In the genomic region with DNA sequence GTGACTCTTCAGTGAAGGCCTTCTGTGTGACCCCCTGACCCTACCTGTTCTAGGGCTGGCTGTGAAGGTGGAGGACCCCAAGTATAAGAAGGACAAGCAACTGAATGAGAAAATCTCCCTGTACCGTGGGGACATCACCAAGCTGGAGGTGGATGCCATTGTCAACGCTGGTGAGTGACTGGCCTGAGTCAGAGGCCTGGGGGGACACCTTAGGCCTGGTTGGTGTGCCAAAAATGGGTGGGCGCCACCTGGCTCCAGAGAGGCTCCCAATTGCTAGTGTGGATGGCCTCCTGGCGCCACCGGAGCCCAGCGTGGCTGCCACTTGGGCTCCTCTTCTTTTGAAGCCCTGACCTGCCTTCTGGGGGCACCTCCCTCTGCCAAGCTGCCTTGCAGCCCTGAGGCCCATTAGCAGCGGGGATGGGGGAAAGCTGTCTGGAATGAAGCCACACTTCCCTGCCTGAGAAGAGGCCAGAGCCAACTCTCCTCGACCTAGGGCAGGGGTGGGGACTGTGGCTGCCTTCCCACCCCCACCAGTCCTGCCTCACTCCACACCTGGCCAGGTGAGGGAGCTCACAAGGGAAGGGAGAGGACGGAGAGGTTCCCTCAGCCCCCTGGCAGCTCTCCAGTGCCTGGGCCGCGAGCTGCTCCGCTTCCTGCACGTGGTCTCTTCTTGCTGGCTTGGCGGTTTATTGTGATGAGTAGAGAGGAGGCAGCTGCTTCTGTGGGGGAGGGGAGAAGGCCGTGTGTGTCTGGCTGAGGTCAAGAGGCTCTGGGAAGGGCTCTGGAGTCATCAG, we compare ENCODE assay signal across 9 mouse cellular contexts. TPM values are rescaled to one million over a fixed set of nuclear protein-coding genes. Genes with fewer than 3 reads are reported as not detected.
DNase-seq lines count a peak whose midpoint lies in the region; ATAC-seq and TF ChIP-seq lines count a peak whose summit lies in the region.
"Had no signal": no experiment of that assay in that cellular context is flagged by ENCODE, and none has a peak within 500 bp of the region (broad histone marks: within the 10 kb centered on the region; RNA-seq: fewer than 3 reads in every experiment).

No protein-coding gene starts in this region.

- H3K9ac ChIP-seq in MEL (ENCODE audit: control insufficient read depth, low read depth, low read length, poor library complexity, severe bottlenecking), result peak overlapping the region; percentile 52
- peak overlapping the region; percentile 32; the same call in 1 of the 2 replicates for H3K9ac ChIP-seq in forebrain, embryonic 16.5 days (replicated peaks; ENCODE audit: low read depth, low read length)
- peak overlapping the region; percentile 41 for H3K9ac ChIP-seq in intestine, embryonic 16.5 days (ENCODE audit: low read depth, low read length)
- H3K9ac ChIP-seq in liver, postnatal 0 days (replicated peaks), result peak overlapping the region; percentile 11; the same call in 1 of the 2 replicates
- H3K9ac ChIP-seq in stomach, embryonic 16.5 days (ENCODE audit: low read length), result peak overlapping the region; percentile 34; the same call in 1 of the 2 replicates

- H3K36me3 ChIP-seq in MEL (ENCODE audit: control insufficient read depth in 1 of 2, insufficient read depth in 2 of 2, low read length in 2 of 2), result peaks cover 0 to 5% of the 10 kb centered on the region in 2 experiments; a peak in 1 of 4 replicates
- H3K36me3 ChIP-seq in forebrain, embryonic 16.5 days (ENCODE audit: control insufficient read depth, insufficient read depth), result no peaks in the 10 kb centered on the region
- H3K36me3 ChIP-seq in intestine, embryonic 16.5 days (ENCODE audit: control insufficient read depth, insufficient read depth, low read length), result no peaks in the 10 kb centered on the region
- H3K36me3 ChIP-seq in liver, postnatal 0 days (replicated peaks; ENCODE audit: insufficient read depth, low read length), result no peaks in the 10 kb centered on the region
- no peaks in the 10 kb centered on the region for H3K36me3 ChIP-seq in stomach, embryonic 16.5 days (ENCODE audit: control insufficient read depth, insufficient read depth, low read length)

- DNase-seq in cerebellum, postnatal 14 days, result peak; percentile 64 to 83
- no peak for DNase-seq in cerebellum, adult 11 months
- DNase-seq in MEL (ENCODE audit: low read depth, low spot score), result peak; percentile 76
- DNase-seq in liver, postnatal 0 days, result peak; percentile 60
- no peak for DNase-seq in right cerebral cortex, postnatal 36 days (ENCODE audit: low spot score in 2 of 2)

- WGBS in forebrain, embryonic 16.5 days, result 25% methylated on average over 15 of the region's 15 CpGs
- 32% methylated on average over 15 of the region's 15 CpGs for WGBS in intestine, embryonic 16.5 days
- WGBS in liver, postnatal 0 days (ENCODE audit: insufficient replicate concordance), result 32% methylated on average over 15 of the region's 15 CpGs
- WGBS in stomach, embryonic 16.5 days, result 36% methylated on average over 15 of the region's 15 CpGs

- peak overlapping the region; percentile 55 for H3K27ac ChIP-seq in MEL (ENCODE audit: control insufficient read depth, low read depth, low read length)
- H3K27ac ChIP-seq in forebrain, embryonic 16.5 days (ENCODE audit: low read length), result peak overlapping the region; percentile 69; the same call in 1 of the 2 replicates
- 0 out of 2 replicates have a peak overlapping the region, but pooled peaks have one; percentile 24 for H3K27ac ChIP-seq in intestine, embryonic 16.5 days (ENCODE audit: low read length)
- H3K27ac ChIP-seq in liver, postnatal 0 days (ENCODE audit: low read depth), result no peak overlapping the region
- H3K27ac ChIP-seq in stomach, embryonic 16.5 days (ENCODE audit: low read length), result peak overlapping the region; percentile 11; the same call in 1 of the 2 replicates

- no peak for TF ChIP-seq CTCF in MEL (IDR thresholded peaks at IDR 0.05 in 2 of 3, conservative IDR thresholded peaks at IDR 0.05 in 1 of 3; ENCODE audit: control insufficient read depth in 1 of 3, insufficient read depth in 1 of 3, low read depth in 2 of 3, low read length in 3 of 3, poor library complexity in 1 of 3, severe bottlenecking in 1 of 3)
- TF ChIP-seq CTCF in liver, postnatal 0 days (IDR thresholded peaks at IDR 0.05; ENCODE audit: low read depth), result no peak

- no peak for ATAC-seq in forebrain, embryonic 16.5 days
- peak; percentile 57 for ATAC-seq in intestine, embryonic 16.5 days
- peak; percentile 20; the same call in 1 of the 2 replicates for ATAC-seq in liver, postnatal 0 days
- no peak; the same call in 1 of the 2 replicates for ATAC-seq in stomach, embryonic 16.5 days (ENCODE audit: insufficient read depth, low FRiP score)

- H3K4me3 ChIP-seq in MEL (ENCODE audit: control insufficient read depth in 1 of 2, insufficient read depth in 1 of 2, low read depth in 2 of 2, low read length in 2 of 2), result peak overlapping the region; percentile 27 to 45; a peak in 3 of 4 replicates
- no peak overlapping the region for H3K4me3 ChIP-seq in forebrain, embryonic 16.5 days (replicated peaks; ENCODE audit: low read length)
- H3K4me3 ChIP-seq in intestine, embryonic 16.5 days (ENCODE audit: low read length), result no peak overlapping the region
- no peak overlapping the region for H3K4me3 ChIP-seq in liver, postnatal 0 days (ENCODE audit: low read depth, low read length)
- H3K4me3 ChIP-seq in stomach, embryonic 16.5 days (replicated peaks; ENCODE audit: low read length), result no peak overlapping the region

- H3K9me3 ChIP-seq in MEL (replicated peaks; ENCODE audit: insufficient read depth, low read length), result no peaks in the 10 kb centered on the region
- no peaks in the 10 kb centered on the region for H3K9me3 ChIP-seq in forebrain, embryonic 16.5 days (ENCODE audit: control insufficient read depth, low read length)
- H3K9me3 ChIP-seq in intestine, embryonic 16.5 days (ENCODE audit: control insufficient read depth, low read length), result no peaks in the 10 kb centered on the region
- no peaks in the 10 kb centered on the region for H3K9me3 ChIP-seq in liver, postnatal 0 days (ENCODE audit: low read length)
- H3K9me3 ChIP-seq in stomach, embryonic 16.5 days (replicated peaks; ENCODE audit: control insufficient read depth, low read length), result no peaks in the 10 kb centered on the region

- peak overlapping the region; percentile 5; the same call in 1 of the 2 replicates for H3K4me2 ChIP-seq in forebrain, embryonic 16.5 days (ENCODE audit: low read length)
- 0 out of 2 replicates have a peak overlapping the region, but pooled peaks have one; percentile 22 for H3K4me2 ChIP-seq in intestine, embryonic 16.5 days (ENCODE audit: low read depth, low read length)
- peak overlapping the region; percentile 40; the same call in 1 of the 2 replicates for H3K4me2 ChIP-seq in liver, postnatal 0 days (ENCODE audit: low read depth, low read length)
- H3K4me2 ChIP-seq in stomach, embryonic 16.5 days (ENCODE audit: low read depth, low read length), result 0 out of 2 replicates have a peak overlapping the region, but pooled peaks have one; percentile 27

- TF ChIP-seq POLR2A in MEL (IDR thresholded peaks at IDR 0.05; ENCODE audit: control insufficient read depth in 1 of 2, insufficient read depth in 1 of 2, low read depth in 1 of 2, low read length in 2 of 2, poor library complexity in 1 of 2), result no peak

- TF ChIP-seq EP300 in MEL (IDR thresholded peaks at IDR 0.05; ENCODE audit: low read depth in 1 of 2, low read length in 2 of 2), result peak in 1 of 2 experiments; percentile 55; a peak in 2 of 4 replicates
- no peak for TF ChIP-seq EP300 in liver, postnatal 0 days (IDR thresholded peaks at IDR 0.05; ENCODE audit: low read depth)

- no peak for TF ChIP-seq RAD21 in MEL (IDR thresholded peaks at IDR 0.05; ENCODE audit: low read depth, low read length)

- H3K27me3 ChIP-seq in MEL (ENCODE audit: control insufficient read depth in 1 of 2, insufficient read depth in 2 of 2, low read length in 2 of 2), result no peaks in the 10 kb centered on the region
- H3K27me3 ChIP-seq in forebrain, embryonic 16.5 days (replicated peaks; ENCODE audit: control insufficient read depth, insufficient read depth, low read length), result no peaks in the 10 kb centered on the region
- H3K27me3 ChIP-seq in intestine, embryonic 16.5 days (replicated peaks; ENCODE audit: control insufficient read depth, insufficient read depth, low read length), result peaks cover 17% of the 10 kb centered on the region; the same call in 1 of the 2 replicates
- peaks cover 21% of the 10 kb centered on the region for H3K27me3 ChIP-seq in liver, postnatal 0 days (ENCODE audit: insufficient read depth, low read length)
- 0 out of 2 replicates have a peak, but pooled peaks cover 4% of the 10 kb centered on the region for H3K27me3 ChIP-seq in stomach, embryonic 16.5 days (ENCODE audit: control insufficient read depth, insufficient read depth, low read length)

- H3K4me1 ChIP-seq in MEL (ENCODE audit: control insufficient read depth in 1 of 2, insufficient read depth in 2 of 2, low read length in 2 of 2), result peaks cover 4 to 27% of the 10 kb centered on the region in 2 experiments; a peak in 3 of 4 replicates
- H3K4me1 ChIP-seq in forebrain, embryonic 16.5 days (replicated peaks; ENCODE audit: control insufficient read depth, insufficient read depth, low read length), result peaks cover 53% of the 10 kb centered on the region
- H3K4me1 ChIP-seq in intestine, embryonic 16.5 days (ENCODE audit: control insufficient read depth, insufficient read depth, low read length), result peaks cover 39% of the 10 kb centered on the region
- peaks cover 20% of the 10 kb centered on the region for H3K4me1 ChIP-seq in liver, postnatal 0 days (ENCODE audit: insufficient read depth)
- H3K4me1 ChIP-seq in stomach, embryonic 16.5 days (ENCODE audit: control insufficient read depth, insufficient read depth, low read length), result peaks cover 28% of the 10 kb centered on the region

- H3K79me2 ChIP-seq in MEL (ENCODE audit: control insufficient read depth, insufficient read depth, low read length, poor library complexity), result no peaks in the 10 kb centered on the region

RNA-seq across cellular contexts. Expression of a gene that starts 9.6 kb away (rescaled TPM):
- 1.9 and 4.5 TPM in 2 replicates for total RNA-seq in MEL (2012; rRNA removed)
- 10 to 100 TPM in 1 of 2 experiments, not detected in 1; 15.7 TPM for polyA plus RNA-seq in MEL (2012; ENCODE audit: insufficient read depth in 1 of 2, insufficient read length in 2 of 2, low read depth in 1 of 2, low replicate concordance in 2 of 2, missing spikeins in 1 of 2)
- polyA plus RNA-seq in forebrain, embryonic 16.5 days (2015; fragmentation: Nextera tagmentation; extraction: Ambion mirVana), result 4.0 and 5.3 TPM in 2 replicates
- 11.6 and 13.1 TPM in 2 replicates for polyA plus RNA-seq in intestine, embryonic 16.5 days (2015; fragmentation: Nextera tagmentation; extraction: Ambion mirVana)
- polyA plus RNA-seq in liver, postnatal 0 days (2015; fragmentation: Nextera tagmentation; extraction: Ambion mirVana), result 11.7 and 14.9 TPM in 2 replicates
- 10.0 and 14.0 TPM in 2 replicates for polyA plus RNA-seq in stomach, embryonic 16.5 days (2015; fragmentation: Nextera tagmentation; extraction: Ambion mirVana)
- total RNA-seq: CH12.LX had no signal

RNA-seq across cellular contexts. Expression of a gene that starts 26.5 kb away (rescaled TPM):
- 281 and 284 TPM in 2 replicates for total RNA-seq in MEL (2012; rRNA removed)
- polyA plus RNA-seq in MEL (2012; ENCODE audit: insufficient read depth in 1 of 2, insufficient read length in 2 of 2, low read depth in 1 of 2, low replicate concordance in 2 of 2, missing spikeins in 1 of 2), result 100 to 1,000 TPM; 370 to 430 TPM
- polyA plus RNA-seq in forebrain, embryonic 16.5 days (2015; fragmentation: Nextera tagmentation; extraction: Ambion mirVana), result 246 and 247 TPM in 2 replicates
- polyA plus RNA-seq in intestine, embryonic 16.5 days (2015; fragmentation: Nextera tagmentation; extraction: Ambion mirVana), result 194 and 208 TPM in 2 replicates
- 47.2 and 51.4 TPM in 2 replicates for polyA plus RNA-seq in liver, postnatal 0 days (2015; fragmentation: Nextera tagmentation; extraction: Ambion mirVana)
- 198 and 202 TPM in 2 replicates for polyA plus RNA-seq in stomach, embryonic 16.5 days (2015; fragmentation: Nextera tagmentation; extraction: Ambion mirVana)

RNA-seq across cellular contexts. Expression of a gene that starts 39.3 kb away (rescaled TPM):
- total RNA-seq in MEL (2012; rRNA removed), result 0.03 TPM in 1 of 2 replicates, not detected in the other
- polyA plus RNA-seq in MEL (2012; ENCODE audit: insufficient read depth in 1 of 2, insufficient read length in 2 of 2, low read depth in 1 of 2, low replicate concordance in 2 of 2, missing spikeins in 1 of 2), result not detected
- polyA plus RNA-seq in forebrain, embryonic 16.5 days (2015; fragmentation: Nextera tagmentation; extraction: Ambion mirVana), result 13.8 and 16.1 TPM in 2 replicates
- polyA plus RNA-seq in intestine, embryonic 16.5 days (2015; fragmentation: Nextera tagmentation; extraction: Ambion mirVana), result 1.6 and 1.9 TPM in 2 replicates
- 0.12 and 0.21 TPM in 2 replicates for polyA plus RNA-seq in liver, postnatal 0 days (2015; fragmentation: Nextera tagmentation; extraction: Ambion mirVana)
- 3.4 and 3.6 TPM in 2 replicates for polyA plus RNA-seq in stomach, embryonic 16.5 days (2015; fragmentation: Nextera tagmentation; extraction: Ambion mirVana)
- total RNA-seq: CH12.LX had no signal

RNA-seq across cellular contexts. Expression of a gene that starts 47.0 kb away (rescaled TPM):
- 295 and 329 TPM in 2 replicates for total RNA-seq in MEL (2012; rRNA removed)
- 100 to 1,000 TPM; 244 to 327 TPM for polyA plus RNA-seq in MEL (2012; ENCODE audit: insufficient read depth in 1 of 2, insufficient read length in 2 of 2, low read depth in 1 of 2, low replicate concordance in 2 of 2, missing spikeins in 1 of 2)
- polyA plus RNA-seq in forebrain, embryonic 16.5 days (2015; fragmentation: Nextera tagmentation; extraction: Ambion mirVana), result 3.3 and 3.8 TPM in 2 replicates
- polyA plus RNA-seq in intestine, embryonic 16.5 days (2015; fragmentation: Nextera tagmentation; extraction: Ambion mirVana), result 13.0 and 14.4 TPM in 2 replicates
- 60.5 and 70.2 TPM in 2 replicates for polyA plus RNA-seq in liver, postnatal 0 days (2015; fragmentation: Nextera tagmentation; extraction: Ambion mirVana)
- polyA plus RNA-seq in stomach, embryonic 16.5 days (2015; fragmentation: Nextera tagmentation; extraction: Ambion mirVana), result 17.3 and 18.4 TPM in 2 replicates

Comparison
In these comparisons a context has a peak if more than half of its experiments do, and no peak if none do; other contexts are left out.
1. DNase-seq: peak in cerebellum, postnatal 14 days (2 of 2), MEL (single experiment) and liver, postnatal 0 days (single experiment); none in cerebellum, adult 11 months (single experiment) and right cerebral cortex, postnatal 36 days (0 of 2).
2. H3K4me3 ChIP-seq: peak in MEL (2 of 2); none in forebrain, embryonic 16.5 days (single experiment), intestine, embryonic 16.5 days (single experiment), liver, postnatal 0 days (single experiment) and stomach, embryonic 16.5 days (single experiment).
3. ATAC-seq: peak in intestine, embryonic 16.5 days (single experiment) and liver, postnatal 0 days (single experiment); none in forebrain, embryonic 16.5 days (single experiment) and stomach, embryonic 16.5 days (single experiment).
4. Peak in every context shown above with its lines, with median percentiles within 50 percentile points of each other: H3K9ac ChIP-seq and H3K4me2 ChIP-seq.